Mouse (Mus musculus): ENCODE measurements around the gene Hist2h3b.

GRCm38 (mm10) chr3:96248141-96249033 is 20.1 kb upstream of the Hist2h3b start:
- TF ChIP-seq CTCF (IDR thresholded peaks at IDR 0.05; ENCODE audit: control insufficient read depth, insufficient read depth, insufficient read length) (no peak), MAX (IDR thresholded peaks at IDR 0.05) (no peak)
